Mouse (Mus musculus) erythroblast, embryonic 14.5 days (primary cell): ENCODE measurements around the gene Ubxn10.

Experiments used
- GATA1 ChIP-seq: IDR thresholded peaks from 2 replicates; pipeline ENCODE4 v1.6.1; 2012; ENCODE audit warnings: low read length, inconsistent platforms, mixed read lengths
- TAL1 ChIP-seq: IDR thresholded peaks from 3 replicates; pipeline ENCODE4 v1.6.1; 2012; ENCODE audit warnings: low read length, inconsistent platforms, mixed read lengths

GRCm38 (mm10) chr4:138676480-138676879, 60.5 kb downstream of the Ubxn10 start:
- TF ChIP-seq TAL1 = no peak
- no peak for TF ChIP-seq GATA1
